Mouse (Mus musculus) 416B (cell line): ENCODE results near the gene Gm49384.
"Not testable (repeated sequence)": the region's sequence is repeated elsewhere in the genome, so short reads cannot be mapped to it uniquely, and the experiment has no call there.

Experiments
- DNase-seq: peaks from one replicate; pipeline ENCODE4 v3.0.0; 2011; ENCODE audit warnings: low read depth

Gene Gm49384

GRCm38 (mm10) chr12:69167656-69168460, 36.2 kb downstream of the Gm49384 start:
- DNase-seq = no peak

- DNase-seq = not testable (repeated sequence)
Observed at GRCm38 (mm10) chr12:69166861-69167581, 37.0 kb downstream of the Gm49384 start.

- DNase-seq = peak; percentile 52
Observed at GRCm38 (mm10) chr12:69164904-69165303, 39.2 kb downstream of the Gm49384 start.

- not testable (repeated sequence) for DNase-seq
Observed at GRCm38 (mm10) chr12:69163586-69163985, 40.5 kb downstream of the Gm49384 start.

- not testable (repeated sequence) for DNase-seq
Observed at GRCm38 (mm10) chr12:69160677-69161076, 43.4 kb downstream of the Gm49384 start.

- peak; percentile 92 for DNase-seq
Observed at GRCm38 (mm10) chr12:69159578-69159940, 44.5 kb downstream of the Gm49384 start.

GRCm38 (mm10) chr12:69158765-69159577, 45.1 kb downstream of the Gm49384 start, which contains the start of gene Rps29:
Gene Rps29, minus strand, starts transcription at chr12:69159186.
- peak; percentile 100 for DNase-seq

GRCm38 (mm10) chr12:69158366-69158764, 45.7 kb downstream of the Gm49384 start:
- no peak for DNase-seq

- no peak for DNase-seq
Observed at GRCm38 (mm10) chr12:69157107-69157506, 47.0 kb downstream of the Gm49384 start.

GRCm38 (mm10) chr12:69156436-69156835, 47.6 kb downstream of the Gm49384 start:
- DNase-seq = no peak

GRCm38 (mm10) chr12:69155923-69156322, 48.1 kb downstream of the Gm49384 start:
- no peak for DNase-seq

- no peak for DNase-seq
Observed at GRCm38 (mm10) chr12:69150049-69150448, 54.0 kb downstream of the Gm49384 start.

GRCm38 (mm10) chr12:69147166-69147735, 56.8 kb downstream of the Gm49384 start:
- DNase-seq = no peak

GRCm38 (mm10) chr12:69143460-69143859, 60.6 kb downstream of the Gm49384 start:
- no peak for DNase-seq

- DNase-seq = no peak
Observed at GRCm38 (mm10) chr12:69139841-69140240, 64.2 kb downstream of the Gm49384 start.
